Mouse (Mus musculus) NIH3T3 (cell line): ENCODE measurements around the gene Ulbp1.
A peak's percentile ranks its signal among the peaks of the same experiment; 100 is the strongest.
"Not testable (repeated sequence)": the region's sequence is repeated elsewhere in the genome, so short reads cannot be mapped to it uniquely, and the experiment has no call there.

ENCODE experiments used
- DNase-seq: peaks from one replicate; pipeline ENCODE4 v3.0.0-alpha.2; 2012; ENCODE audit warnings: low read depth

Gene Ulbp1

GRCm38 (mm10) chr10:7473197-7473889, at the start of gene Ulbp1:
Gene Ulbp1 (minus strand): TSS chr10:7473638.
- DNase-seq, result peak; percentile 92

GRCm38 (mm10) chr10:7498180-7498579, 24.7 kb upstream of the Ulbp1 start:
- DNase-seq, result peak; percentile 30

GRCm38 (mm10) chr10:7492384-7492783, 18.9 kb upstream of the Ulbp1 start:
- DNase-seq, result peak; percentile 47

- DNase-seq, result no peak
Measured at GRCm38 (mm10) chr10:7483650-7484049, 10.2 kb upstream of the Ulbp1 start.

GRCm38 (mm10) chr10:7474225-7474624, 787 bp upstream of the Ulbp1 start:
- DNase-seq, result not testable (repeated sequence)

- DNase-seq, result no peak
Measured at GRCm38 (mm10) chr10:7471664-7472063, 1.8 kb downstream of the Ulbp1 start.

- peak; percentile 29 for DNase-seq
Measured at GRCm38 (mm10) chr10:7470457-7470856, 3.0 kb downstream of the Ulbp1 start.

- peak; percentile 65 for DNase-seq
Measured at GRCm38 (mm10) chr10:7469716-7470414, 3.6 kb downstream of the Ulbp1 start.

- peak; percentile 69 for DNase-seq
Measured at GRCm38 (mm10) chr10:7462006-7462405, 11.4 kb downstream of the Ulbp1 start.

GRCm38 (mm10) chr10:7438928-7439327, 34.5 kb downstream of the Ulbp1 start:
- no peak for DNase-seq

- no peak for DNase-seq
Measured at GRCm38 (mm10) chr10:7393143-7394035, 80.0 kb downstream of the Ulbp1 start.

GRCm38 (mm10) chr10:7391935-7392930, 81.2 kb downstream of the Ulbp1 start:
- DNase-seq, result no peak

GRCm38 (mm10) chr10:7391561-7391934, 81.9 kb downstream of the Ulbp1 start:
- no peak for DNase-seq

GRCm38 (mm10) chr10:7391108-7391507, 82.3 kb downstream of the Ulbp1 start:
- DNase-seq, result no peak
